Mouse (Mus musculus) bone marrow macrophage, adult 2 months (primary cell): ENCODE data around the gene Fzd5.

Experiments used
- CTCF ChIP-seq: IDR thresholded peaks from 2 replicates; pipeline ENCODE4 v1.5.1; 2012; ENCODE audit warnings: low read depth, mild to moderate bottlenecking, low read length, moderate library complexity
- POLR2A ChIP-seq: IDR thresholded peaks from 2 replicates; pipeline ENCODE4 v1.6.1; 2012; ENCODE audit warnings: mild to moderate bottlenecking, low read depth, low read length, borderline replicate concordance

- TF ChIP-seq POLR2A: no peak
- no peak for TF ChIP-seq CTCF
Observed at GRCm38 (mm10) chr1:64753109-64753508, 15.6 kb upstream of the Fzd5 start.
